Mouse (Mus musculus) right cerebral cortex, postnatal 10 days (tissue): ENCODE measurements at regions not wholly inside any gene's neighbourhood (a gene's known extent, or its start where the extent isn't known, plus 50 kb on each side); places are given as distances from the start of the nearest gene placed in this dataset.
A peak's percentile ranks its signal among the peaks of the same experiment; 100 is the strongest.
"Not testable (repeated sequence)": the region's sequence is repeated elsewhere in the genome, so short reads cannot be mapped to it uniquely, and the experiment has no call there.

Experiments used
- DNase-seq, 2 experiments: peaks; one replicate each; pipeline ENCODE4 v3.0.0; 2021; ENCODE audit warnings: low spot score in 2 of 2

- no peak for DNase-seq
These were observed 129.4 kb upstream of the Tmem185a start for GRCm38 (mm10) chrX:70606349-70606748.

- DNase-seq = peak; percentile 40 to 58
These were observed 105.4 kb upstream of the Tmem185a start for GRCm38 (mm10) chrX:70582344-70582743.

- DNase-seq = no peak
These were observed 103.2 kb upstream of the Tmem185a start for GRCm38 (mm10) chrX:70580171-70580570.

GRCm38 (mm10) chrX:70574243-70574642, 97.3 kb upstream of the Tmem185a start:
- not testable (repeated sequence) for DNase-seq

GRCm38 (mm10) chrX:70570586-70570985, 93.6 kb upstream of the Tmem185a start:
- not testable (repeated sequence) for DNase-seq

- DNase-seq = not testable (repeated sequence)
These were observed 92.5 kb upstream of the Tmem185a start for GRCm38 (mm10) chrX:70569339-70569979.
